Mouse (Mus musculus) cerebellum, postnatal 10 days (tissue): ENCODE data around the gene Cnnm1.
"Not testable (repeated sequence)": the region's sequence is repeated elsewhere in the genome, so short reads cannot be mapped to it uniquely, and the experiment has no call there.

Experiments used
- DNase-seq, 2 experiments: peaks; one replicate each; pipeline ENCODE4 v3.0.0; 2021; ENCODE audit warnings: mixed read lengths in 2 of 2

Cnnm1 gene

GRCm38 (mm10) chr19:43465601-43466255 lies 25.5 kb downstream of the Cnnm1 start:
- peak; percentile 81 to 86 for DNase-seq

GRCm38 (mm10) chr19:43467927-43468685 lies 27.9 kb downstream of the Cnnm1 start:
- DNase-seq, result peak; percentile 74 to 87

- DNase-seq, result peak in 1 of 2 experiments; percentile 47
These were observed 29.1 kb downstream of the Cnnm1 start for GRCm38 (mm10) chr19:43469333-43469732.

- DNase-seq, result no peak
These were observed 32.1 kb downstream of the Cnnm1 start for GRCm38 (mm10) chr19:43472331-43472730.

- peak; percentile 86 to 90 for DNase-seq
These were observed 32.5 kb downstream of the Cnnm1 start for GRCm38 (mm10) chr19:43472781-43473180.

- no peak for DNase-seq
These were observed 35.4 kb downstream of the Cnnm1 start for GRCm38 (mm10) chr19:43475642-43476041.

GRCm38 (mm10) chr19:43476063-43476462 lies 35.8 kb downstream of the Cnnm1 start:
- DNase-seq, result no peak

- no peak for DNase-seq
These were observed 37.2 kb downstream of the Cnnm1 start for GRCm38 (mm10) chr19:43477436-43477835.

GRCm38 (mm10) chr19:43478891-43479290 lies 38.7 kb downstream of the Cnnm1 start:
- DNase-seq, result peak; percentile 90 to 95

GRCm38 (mm10) chr19:43479431-43479830 lies 39.2 kb downstream of the Cnnm1 start:
- DNase-seq, result no peak

GRCm38 (mm10) chr19:43480512-43480911 lies 40.3 kb downstream of the Cnnm1 start:
- no peak for DNase-seq

- peak; percentile 72 to 82 for DNase-seq
These were observed 47.2 kb downstream of the Cnnm1 start for GRCm38 (mm10) chr19:43487429-43487828.

- DNase-seq, result not testable (repeated sequence)
These were observed 53.1 kb downstream of the Cnnm1 start for GRCm38 (mm10) chr19:43493316-43493715.

GRCm38 (mm10) chr19:43493878-43494277 lies 53.6 kb downstream of the Cnnm1 start:
- no peak for DNase-seq

- no peak for DNase-seq
These were observed 54.7 kb downstream of the Cnnm1 start for GRCm38 (mm10) chr19:43494914-43495313.

GRCm38 (mm10) chr19:43495846-43496245 lies 55.6 kb downstream of the Cnnm1 start:
- peak; percentile 67 to 78 for DNase-seq

- no peak for DNase-seq
These were observed 57.2 kb downstream of the Cnnm1 start for GRCm38 (mm10) chr19:43497440-43497839.

- DNase-seq, result no peak
These were observed 58.6 kb downstream of the Cnnm1 start for GRCm38 (mm10) chr19:43498874-43499273.

GRCm38 (mm10) chr19:43502630-43503029 lies 62.4 kb downstream of the Cnnm1 start:
- no peak for DNase-seq

- not testable (repeated sequence) for DNase-seq
These were observed 63.4 kb downstream of the Cnnm1 start for GRCm38 (mm10) chr19:43503593-43503992.

GRCm38 (mm10) chr19:43505441-43505840 lies 65.2 kb downstream of the Cnnm1 start:
- no peak for DNase-seq

GRCm38 (mm10) chr19:43510436-43511220 lies 70.4 kb downstream of the Cnnm1 start:
- no peak for DNase-seq
